14 mouse cellular contexts compared by ENCODE assay signal in the genomic region with DNA sequence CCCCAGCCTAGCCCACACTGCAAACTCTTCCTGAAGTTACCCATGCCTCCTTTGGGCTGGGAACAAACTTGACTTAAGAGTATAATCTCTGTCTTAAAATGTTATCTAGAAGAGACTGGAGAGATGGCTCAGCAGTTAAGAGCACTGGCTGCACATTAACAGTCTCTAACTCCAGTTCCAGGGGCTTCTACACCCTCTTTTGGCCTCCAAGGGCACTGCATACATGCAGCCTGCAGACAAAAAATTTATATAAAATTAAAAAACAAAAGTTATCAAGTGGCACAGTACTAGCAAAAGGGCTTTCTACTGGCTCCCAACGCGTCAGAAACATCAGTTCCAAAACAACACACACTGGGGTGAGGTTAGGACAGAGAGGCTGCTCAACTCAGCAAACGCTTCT. TPM values are rescaled to one million over a fixed set of nuclear protein-coding genes. Genes with fewer than 3 reads are reported as not detected.
DNase-seq lines count a peak whose midpoint lies in the region; ATAC-seq and TF ChIP-seq lines count a peak whose summit lies in the region.
"Had no signal": no experiment of that assay in that cellular context is flagged by ENCODE, and none has a peak within 500 bp of the region (broad histone marks: within the 10 kb centered on the region; RNA-seq: fewer than 3 reads in every experiment).

No protein-coding gene starts in this region.

- peak; percentile 20 for DNase-seq in CD4-positive, CD25-positive, alpha-beta regulatory T cell, adult 2 months (ENCODE audit: low read depth, low spot score)
- DNase-seq in hindbrain, embryonic 14.5 days (ENCODE audit: low spot score): no peak
- no peak for DNase-seq in hindbrain, embryonic 11.5 days (ENCODE audit: low spot score)
- DNase-seq in lung, embryonic 14.5 days: no peak
- no peak for DNase-seq in lung, postnatal 10 days
- DNase-seq in NIH3T3 (ENCODE audit: low read depth): peak; percentile 17
- DNase-seq in cerebellum, adult 11 months: no peak
- DNase-seq: gastrocnemius, postnatal 14 days; right cerebral cortex, adult 18-20 months had no signal

- no peak overlapping the region for H3K27ac ChIP-seq in hindbrain, embryonic 14.5 days
- H3K27ac ChIP-seq in hindbrain, embryonic 11.5 days (ENCODE audit: low read depth, low read length): no peak overlapping the region
- no peak overlapping the region for H3K27ac ChIP-seq in lung, embryonic 14.5 days (ENCODE audit: low read depth)
- H3K27ac ChIP-seq: forebrain, embryonic 15.5 days; hindbrain, embryonic 15.5 days had no signal

- H3K27me3 ChIP-seq in hindbrain, embryonic 14.5 days (ENCODE audit: control insufficient read depth, insufficient read depth, low read length): no peaks in the 10 kb centered on the region
- no peaks in the 10 kb centered on the region for H3K27me3 ChIP-seq in hindbrain, embryonic 11.5 days (ENCODE audit: control insufficient read depth, insufficient read depth, low read length)
- H3K27me3 ChIP-seq in lung, embryonic 14.5 days (ENCODE audit: insufficient read depth, low read length): no peaks in the 10 kb centered on the region
- H3K27me3 ChIP-seq: forebrain, embryonic 15.5 days; hindbrain, embryonic 15.5 days had no signal

- 79% methylated on average over 3 of the region's 3 CpGs for WGBS in hindbrain, embryonic 14.5 days
- 86% methylated on average over 3 of the region's 3 CpGs for WGBS in hindbrain, embryonic 11.5 days
- 69% methylated on average over 3 of the region's 3 CpGs for WGBS in lung, embryonic 14.5 days

- H3K9me3 ChIP-seq in hindbrain, embryonic 14.5 days (ENCODE audit: control insufficient read depth, low read length): no peaks in the 10 kb centered on the region
- no peaks in the 10 kb centered on the region for H3K9me3 ChIP-seq in hindbrain, embryonic 11.5 days (ENCODE audit: control insufficient read depth, low read length)
- H3K9me3 ChIP-seq in lung, embryonic 14.5 days (ENCODE audit: low read depth, low read length): no peaks in the 10 kb centered on the region
- H3K9me3 ChIP-seq: forebrain, embryonic 15.5 days; G1E; hindbrain, embryonic 15.5 days had no signal

- no peak overlapping the region for H3K4me3 ChIP-seq in hindbrain, embryonic 14.5 days (replicated peaks; ENCODE audit: low read length)
- H3K4me3 ChIP-seq in hindbrain, embryonic 11.5 days (ENCODE audit: low read depth, low read length): no peak overlapping the region
- H3K4me3 ChIP-seq in lung, embryonic 14.5 days (ENCODE audit: low read depth, low read length): no peak overlapping the region
- H3K4me3 ChIP-seq: hindbrain, embryonic 15.5 days had no signal

- ATAC-seq in CD4-positive, CD25-positive, alpha-beta regulatory T cell, adult 4 months: no peak
- no peak for ATAC-seq in hindbrain, embryonic 14.5 days (ENCODE audit: low FRiP score)
- no peak for ATAC-seq in hindbrain, embryonic 11.5 days (ENCODE audit: low FRiP score)
- no peak for ATAC-seq in lung, embryonic 14.5 days (ENCODE audit: insufficient read depth)
- ATAC-seq: activated CD4-positive, CD25-positive, alpha-beta regulatory T cell, adult 4 months; forebrain, embryonic 15.5 days had no signal

- H3K4me1 ChIP-seq in hindbrain, embryonic 14.5 days (replicated peaks; ENCODE audit: control insufficient read depth, insufficient read depth, low read length): peaks cover 35% of the 10 kb centered on the region
- H3K4me1 ChIP-seq in hindbrain, embryonic 11.5 days (replicated peaks; ENCODE audit: control insufficient read depth, insufficient read depth, low read length): peaks cover 4% of the 10 kb centered on the region
- H3K4me1 ChIP-seq in lung, embryonic 14.5 days (ENCODE audit: insufficient read depth): peaks cover 17% of the 10 kb centered on the region

- TF ChIP-seq CTCF in lung, embryonic 14.5 days (IDR thresholded peaks at IDR 0.05; ENCODE audit: low read depth): no peak

- H3K4me2 ChIP-seq in hindbrain, embryonic 14.5 days (replicated peaks): 0 out of 2 replicates have a peak overlapping the region, but pooled peaks have one; percentile 7
- H3K4me2 ChIP-seq in hindbrain, embryonic 11.5 days (replicated peaks; ENCODE audit: low read depth, low read length): no peak overlapping the region
- H3K4me2 ChIP-seq in lung, embryonic 14.5 days: no peak overlapping the region

- no peak overlapping the region for H3K9ac ChIP-seq in hindbrain, embryonic 14.5 days
- no peak overlapping the region for H3K9ac ChIP-seq in hindbrain, embryonic 11.5 days (ENCODE audit: low read depth, low read length)
- H3K9ac ChIP-seq in lung, embryonic 14.5 days: 0 out of 2 replicates have a peak overlapping the region, but pooled peaks have one; percentile 23
- H3K9ac ChIP-seq: forebrain, embryonic 15.5 days; hindbrain, embryonic 15.5 days had no signal

- H3K36me3 ChIP-seq in hindbrain, embryonic 14.5 days (replicated peaks; ENCODE audit: control insufficient read depth, insufficient read depth): peaks cover 34% of the 10 kb centered on the region
- H3K36me3 ChIP-seq in hindbrain, embryonic 11.5 days (ENCODE audit: control insufficient read depth, insufficient read depth, low read length): peaks cover 2% of the 10 kb centered on the region; the same call in 1 of the 2 replicates
- H3K36me3 ChIP-seq in lung, embryonic 14.5 days (ENCODE audit: insufficient read depth): peaks cover 46% of the 10 kb centered on the region

RNA-seq across cellular contexts. Expression of gene Csnk1d, which starts 3.5 kb away (rescaled TPM):
- polyA plus RNA-seq in CD4-positive, CD25-positive, alpha-beta regulatory T cell, adult 4 months (2017; shearing (Covaris generic)): 10 to 100 TPM; 50.4 to 78.2 TPM
- 73.3 and 77.4 TPM in 2 replicates for polyA plus RNA-seq in hindbrain, embryonic 14.5 days (2014; fragmentation: Nextera tagmentation; extraction: Ambion mirVana)
- 58.4 and 71.3 TPM in 2 replicates for polyA plus RNA-seq in hindbrain, embryonic 11.5 days (2014; fragmentation: Nextera tagmentation; extraction: Ambion mirVana)
- 82.5 and 89.8 TPM in 2 replicates for polyA plus RNA-seq in lung, embryonic 14.5 days (2014; fragmentation: Nextera tagmentation; extraction: Ambion mirVana)

RNA-seq across cellular contexts. Expression of gene Slc16a3, which starts 39.3 kb away (rescaled TPM):
- 1 to 10 TPM; 3.5 to 5.3 TPM for polyA plus RNA-seq in CD4-positive, CD25-positive, alpha-beta regulatory T cell, adult 4 months (2017; shearing (Covaris generic))
- polyA plus RNA-seq in hindbrain, embryonic 14.5 days (2014; fragmentation: Nextera tagmentation; extraction: Ambion mirVana): 4.2 and 4.4 TPM in 2 replicates
- 25.8 and 32.0 TPM in 2 replicates for polyA plus RNA-seq in hindbrain, embryonic 11.5 days (2014; fragmentation: Nextera tagmentation; extraction: Ambion mirVana)
- 37.7 and 39.3 TPM in 2 replicates for polyA plus RNA-seq in lung, embryonic 14.5 days (2014; fragmentation: Nextera tagmentation; extraction: Ambion mirVana)

RNA-seq across cellular contexts. Expression of gene Cd7, which starts 51.6 kb away (rescaled TPM):
- 10 to 100 TPM; 79.5 to 90.2 TPM for polyA plus RNA-seq in CD4-positive, CD25-positive, alpha-beta regulatory T cell, adult 4 months (2017; shearing (Covaris generic))
- polyA plus RNA-seq in hindbrain, embryonic 14.5 days (2014; fragmentation: Nextera tagmentation; extraction: Ambion mirVana): 0.24 TPM in 1 of 2 replicates, not detected in the other
- not detected in 2 replicates for polyA plus RNA-seq in hindbrain, embryonic 11.5 days (2014; fragmentation: Nextera tagmentation; extraction: Ambion mirVana)
- 0.26 TPM in 1 of 2 replicates, not detected in the other for polyA plus RNA-seq in lung, embryonic 14.5 days (2014; fragmentation: Nextera tagmentation; extraction: Ambion mirVana)
- polyA plus RNA-seq: forebrain, embryonic 15.5 days; G1E; hindbrain, embryonic 15.5 days had no signal

RNA-seq across cellular contexts. Expression of gene Ccdc57, which starts 54.9 kb away (rescaled TPM):
- 1 to 10 TPM in 1 of 2 experiments, under 1 TPM in 1; 0.12 to 1.1 TPM for polyA plus RNA-seq in CD4-positive, CD25-positive, alpha-beta regulatory T cell, adult 4 months (2017; shearing (Covaris generic))
- polyA plus RNA-seq in hindbrain, embryonic 14.5 days (2014; fragmentation: Nextera tagmentation; extraction: Ambion mirVana): 5.0 and 5.2 TPM in 2 replicates
- polyA plus RNA-seq in hindbrain, embryonic 11.5 days (2014; fragmentation: Nextera tagmentation; extraction: Ambion mirVana): 3.9 and 4.7 TPM in 2 replicates
- 6.3 and 7.2 TPM in 2 replicates for polyA plus RNA-seq in lung, embryonic 14.5 days (2014; fragmentation: Nextera tagmentation; extraction: Ambion mirVana)

Comparison
In these comparisons a context has a peak if more than half of its experiments do, and no peak if none do; other contexts are left out.
1. DNase-seq: peak in CD4-positive, CD25-positive, alpha-beta regulatory T cell, adult 2 months (single experiment) and NIH3T3 (single experiment); none in hindbrain, embryonic 14.5 days (single experiment), hindbrain, embryonic 11.5 days (single experiment), lung, embryonic 14.5 days (single experiment), lung, postnatal 10 days (single experiment) and cerebellum, adult 11 months (single experiment).
2. RNA of gene Cd7, which starts 51.6 kb away (polyA plus RNA-seq): 79.5 to 90.2 TPM in CD4-positive, CD25-positive, alpha-beta regulatory T cell, adult 4 months; 0.24 TPM in hindbrain, embryonic 14.5 days, 0.26 TPM in lung, embryonic 14.5 days and not detected in hindbrain, embryonic 11.5 days; every median in the first group is over 10 times any median in the second.